In the genomic region with DNA sequence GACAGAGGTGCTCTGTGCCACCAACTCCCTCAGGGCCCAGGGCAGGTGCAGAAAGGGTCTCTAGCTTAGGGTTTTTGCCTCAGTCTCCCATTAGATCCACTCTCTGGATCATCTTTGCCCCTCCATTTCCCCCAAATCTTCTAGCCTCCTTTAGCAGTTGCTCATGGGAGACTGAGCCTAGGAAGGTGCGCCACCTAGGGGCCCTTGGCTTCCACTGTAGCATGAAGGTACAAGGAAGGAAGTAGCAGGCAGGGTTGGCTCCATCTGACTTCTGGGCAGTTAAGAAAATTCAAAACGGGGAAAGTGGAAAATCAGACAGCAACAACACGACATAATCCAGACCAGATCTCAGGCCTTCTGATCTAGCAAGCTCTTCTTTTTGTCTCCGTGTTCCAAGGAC, we compare ENCODE assay signal across 9 mouse cellular contexts. TPM values are rescaled to one million over a fixed set of nuclear protein-coding genes. Genes with fewer than 3 reads are reported as not detected.
DNase-seq lines count a peak whose midpoint lies in the region; ATAC-seq and TF ChIP-seq lines count a peak whose summit lies in the region.
"Had no signal": no experiment of that assay in that cellular context is flagged by ENCODE, and none has a peak within 500 bp of the region (broad histone marks: within the 10 kb centered on the region; RNA-seq: fewer than 3 reads in every experiment).

No protein-coding gene starts in this region.

- H3K4me3 ChIP-seq in forebrain, embryonic 11.5 days (ENCODE audit: low read depth, low read length), result no peak overlapping the region
- no peak overlapping the region for H3K4me3 ChIP-seq in intestine, embryonic 16.5 days (ENCODE audit: low read length)
- H3K4me3 ChIP-seq in limb, embryonic 14.5 days (replicated peaks; ENCODE audit: low read length), result no peak overlapping the region
- H3K4me3 ChIP-seq: heart, embryonic 15.5 days had no signal

- H3K27me3 ChIP-seq in forebrain, embryonic 11.5 days (ENCODE audit: control insufficient read depth, insufficient read depth, low read length), result no peaks in the 10 kb centered on the region
- 0 out of 2 replicates have a peak, but pooled peaks cover 3% of the 10 kb centered on the region for H3K27me3 ChIP-seq in intestine, embryonic 16.5 days (replicated peaks; ENCODE audit: control insufficient read depth, insufficient read depth, low read length)
- H3K27me3 ChIP-seq in limb, embryonic 14.5 days (ENCODE audit: control insufficient read depth, insufficient read depth, low read length), result no peaks in the 10 kb centered on the region; the same call in 1 of the 2 replicates

- no peaks in the 10 kb centered on the region for H3K9me3 ChIP-seq in forebrain, embryonic 11.5 days (ENCODE audit: control insufficient read depth, low read length)
- H3K9me3 ChIP-seq in intestine, embryonic 16.5 days (ENCODE audit: control insufficient read depth, low read length), result no peaks in the 10 kb centered on the region
- H3K9me3 ChIP-seq in limb, embryonic 14.5 days (ENCODE audit: control insufficient read depth, low read length), result no peaks in the 10 kb centered on the region
- H3K9me3 ChIP-seq: heart, embryonic 15.5 days had no signal

- no peak for TF ChIP-seq POLR2A in limb, embryonic 14.5 days (IDR thresholded peaks at IDR 0.05; ENCODE audit: borderline replicate concordance, extremely low read depth, insufficient read depth, insufficient read length)

- peak; percentile 26 to 32 for DNase-seq in urinary bladder, adult 18-20 months (ENCODE audit: low spot score in 2 of 2)
- no peak for DNase-seq in urinary bladder, postnatal 10 days (ENCODE audit: low spot score)
- DNase-seq in c-Kit-positive CD71-negative TER-119-negative erythroid progenitor cells, embryonic 14.5 days (ENCODE audit: low read depth), result peak; percentile 47
- DNase-seq in forebrain, embryonic 11.5 days (ENCODE audit: low spot score), result peak; percentile 78
- peak; percentile 48 for DNase-seq in limb, embryonic 14.5 days (ENCODE audit: low spot score)
- peak; percentile 80 to 86 for DNase-seq in right cerebral cortex, postnatal 10 days (ENCODE audit: low spot score in 2 of 2)

- peaks cover 27% of the 10 kb centered on the region for H3K4me1 ChIP-seq in forebrain, embryonic 11.5 days (replicated peaks; ENCODE audit: control insufficient read depth, insufficient read depth, low read length)
- no peaks in the 10 kb centered on the region for H3K4me1 ChIP-seq in intestine, embryonic 16.5 days (ENCODE audit: control insufficient read depth, insufficient read depth, low read length)
- 0 out of 2 replicates have a peak, but pooled peaks cover 6% of the 10 kb centered on the region for H3K4me1 ChIP-seq in limb, embryonic 14.5 days (ENCODE audit: control insufficient read depth, insufficient read depth, low read length)

- peak; percentile 32; the same call in 1 of the 2 replicates for ATAC-seq in forebrain, embryonic 11.5 days (replicated peaks; ENCODE audit: low FRiP score)
- ATAC-seq in intestine, embryonic 16.5 days, result 0 out of 2 replicates have a peak, but pooled peaks have one; percentile 48
- ATAC-seq in limb, embryonic 14.5 days (ENCODE audit: low FRiP score, low read depth), result no peak
- ATAC-seq in erythroid progenitor cell, adult 5-6 weeks (replicated peaks; ENCODE audit: low FRiP score, poor library complexity, severe bottlenecking), result no peak

- H3K36me3 ChIP-seq in forebrain, embryonic 11.5 days (ENCODE audit: control insufficient read depth, insufficient read depth, low read length), result no peaks in the 10 kb centered on the region
- H3K36me3 ChIP-seq in intestine, embryonic 16.5 days (ENCODE audit: control insufficient read depth, insufficient read depth, low read length), result no peaks in the 10 kb centered on the region
- H3K36me3 ChIP-seq in limb, embryonic 14.5 days (ENCODE audit: control insufficient read depth, insufficient read depth, low read length), result no peaks in the 10 kb centered on the region
- H3K36me3 ChIP-seq: heart, embryonic 15.5 days had no signal

- no peak overlapping the region for H3K27ac ChIP-seq in forebrain, embryonic 11.5 days (ENCODE audit: low read depth, low read length)
- H3K27ac ChIP-seq in intestine, embryonic 16.5 days (ENCODE audit: low read length), result no peak overlapping the region
- H3K27ac ChIP-seq in limb, embryonic 14.5 days (replicated peaks; ENCODE audit: low read depth, low read length), result no peak overlapping the region
- H3K27ac ChIP-seq: heart, embryonic 15.5 days had no signal

- WGBS in forebrain, embryonic 11.5 days, result 13% methylated on average over 4 of the region's 4 CpGs
- WGBS in intestine, embryonic 16.5 days, result 6% methylated on average over 4 of the region's 4 CpGs
- 6% methylated on average over 4 of the region's 4 CpGs for WGBS in limb, embryonic 14.5 days

- H3K9ac ChIP-seq in forebrain, embryonic 11.5 days (ENCODE audit: low read length), result no peak overlapping the region
- H3K9ac ChIP-seq in intestine, embryonic 16.5 days (ENCODE audit: low read depth, low read length), result no peak overlapping the region
- H3K9ac ChIP-seq in limb, embryonic 14.5 days (ENCODE audit: low read depth, low read length, severe bottlenecking), result no peak overlapping the region
- H3K9ac ChIP-seq: heart, embryonic 15.5 days had no signal

- no peak overlapping the region for H3K4me2 ChIP-seq in forebrain, embryonic 11.5 days (ENCODE audit: low read depth, low read length, severe bottlenecking)
- no peak overlapping the region for H3K4me2 ChIP-seq in intestine, embryonic 16.5 days (ENCODE audit: low read depth, low read length)
- H3K4me2 ChIP-seq in limb, embryonic 14.5 days (replicated peaks; ENCODE audit: low read depth, low read length, severe bottlenecking), result no peak overlapping the region

RNA-seq across cellular contexts. Expression of a gene that starts 36.4 kb away (rescaled TPM):
- 46.1 and 46.4 TPM in 2 replicates for polyA plus RNA-seq in forebrain, embryonic 11.5 days (2014; fragmentation: Nextera tagmentation; extraction: Ambion mirVana)
- polyA plus RNA-seq in intestine, embryonic 16.5 days (2015; fragmentation: Nextera tagmentation; extraction: Ambion mirVana), result 22.6 and 24.0 TPM in 2 replicates
- 57.4 and 68.3 TPM in 2 replicates for polyA plus RNA-seq in limb, embryonic 14.5 days (2012; rRNA removed)
- 36.7 and 42.6 TPM in 2 replicates for polyA plus RNA-seq in limb, embryonic 14.5 days (2014; fragmentation: Nextera tagmentation; extraction: Ambion mirVana)
- total RNA-seq in erythroid progenitor cell, adult 5-6 weeks (2015; ENCODE audit: low replicate concordance), result 23.9 and 31.7 TPM in 2 replicates
- 7.6 and 11.4 TPM in 2 replicates for total RNA-seq in erythroid progenitor cell, adult 5-6 weeks (2017; ENCODE audit: low replicate concordance)

Comparison
In these comparisons a context has a peak if more than half of its experiments do, and no peak if none do; other contexts are left out.
1. ATAC-seq: peak in forebrain, embryonic 11.5 days (single experiment) and intestine, embryonic 16.5 days (single experiment); none in limb, embryonic 14.5 days (single experiment) and erythroid progenitor cell, adult 5-6 weeks (single experiment).